ENCODE assay signal across 30 mouse cellular contexts in the genomic region with DNA sequence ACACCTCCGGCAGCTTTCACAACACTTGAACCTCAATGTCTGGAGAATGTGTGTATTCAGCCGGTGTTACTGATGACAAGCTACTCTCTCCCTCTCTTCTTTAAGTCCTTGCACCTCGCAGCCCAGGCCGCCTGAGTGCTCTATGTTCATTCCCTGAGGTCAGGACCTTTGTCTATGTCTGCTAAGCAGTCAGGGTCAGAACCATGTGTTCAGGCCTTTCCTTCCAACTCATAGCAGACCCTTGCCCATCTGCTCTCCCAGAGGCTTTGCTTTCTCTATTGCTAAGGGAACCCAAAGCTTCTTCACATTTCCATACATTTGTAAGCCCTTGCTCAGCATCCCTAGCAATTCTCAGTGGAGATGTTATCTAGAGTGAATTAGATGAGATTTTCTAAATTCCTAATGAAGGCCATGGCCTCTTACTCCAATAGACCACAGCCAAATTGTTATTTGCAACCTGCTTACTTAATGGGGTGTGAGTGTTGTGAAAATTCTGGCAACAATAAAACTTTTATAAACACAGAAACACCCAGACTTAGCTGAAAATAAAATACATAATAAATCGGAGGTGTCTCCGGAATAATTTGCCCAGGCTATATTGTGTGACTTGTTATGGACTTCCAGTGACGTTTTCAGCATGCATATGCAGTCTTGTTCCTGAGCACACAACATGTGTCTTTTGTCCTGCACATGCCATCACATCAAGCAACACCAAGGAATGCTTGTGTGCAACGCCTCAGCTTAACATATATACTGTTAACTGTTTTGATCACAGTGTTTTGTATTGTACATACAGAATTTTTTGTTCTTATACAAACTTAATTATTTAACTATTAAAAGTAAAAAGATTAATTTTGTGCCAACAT.
A peak's percentile ranks its signal among the peaks of the same experiment; 100 is the strongest.
DNase-seq lines count a peak whose midpoint lies in the region; ATAC-seq and TF ChIP-seq lines count a peak whose summit lies in the region.
"Had no signal": no experiment of that assay in that cellular context is flagged by ENCODE, and none has a peak within 500 bp of the region (broad histone marks: within the 10 kb centered on the region; RNA-seq: fewer than 3 reads in every experiment).

No protein-coding gene starts in this region.

- no peak overlapping the region for H3K27ac ChIP-seq in heart, embryonic 10.5 days
- H3K27ac ChIP-seq in heart, adult 2 months, result no peak overlapping the region
- H3K27ac ChIP-seq in hindbrain, embryonic 10.5 days, result no peak overlapping the region
- no peak overlapping the region for H3K27ac ChIP-seq in hindbrain, embryonic 12.5 days
- H3K27ac ChIP-seq in lung, embryonic 16.5 days (ENCODE audit: low read length), result no peak overlapping the region
- H3K27ac ChIP-seq: embryonic facial prominence, embryonic 10.5 days; embryonic facial prominence, embryonic 13.5 days; forebrain, embryonic 12.5 days; forebrain, embryonic 15.5 days; heart, embryonic 15.5 days; hindbrain, embryonic 13.5 days; intestine, embryonic 15.5 days had no signal

- ATAC-seq in hindbrain, embryonic 12.5 days (ENCODE audit: low FRiP score), result no peak
- peak; percentile 86 for ATAC-seq in lung, embryonic 16.5 days (ENCODE audit: low read depth)
- ATAC-seq: forebrain, embryonic 15.5 days; hindbrain, embryonic 16.5 days; intestine, embryonic 15.5 days had no signal

- no peak overlapping the region for H3K9ac ChIP-seq in heart, adult 2 months (ENCODE audit: low read depth, low read length)
- H3K9ac ChIP-seq in hindbrain, embryonic 12.5 days, result no peak overlapping the region
- H3K9ac ChIP-seq in lung, embryonic 16.5 days (ENCODE audit: low read length), result no peak overlapping the region
- H3K9ac ChIP-seq: embryonic facial prominence, embryonic 13.5 days; forebrain, embryonic 12.5 days; forebrain, embryonic 15.5 days; heart, embryonic 15.5 days; hindbrain, embryonic 13.5 days; intestine, embryonic 15.5 days had no signal

- peaks cover 5% of the 10 kb centered on the region; the same call in 1 of the 2 replicates for H3K4me1 ChIP-seq in heart, embryonic 10.5 days
- no peaks in the 10 kb centered on the region for H3K4me1 ChIP-seq in heart, adult 2 months (ENCODE audit: control insufficient read depth, insufficient read depth, low read length)
- H3K4me1 ChIP-seq in hindbrain, embryonic 10.5 days (replicated peaks), result no peaks in the 10 kb centered on the region
- H3K4me1 ChIP-seq in hindbrain, embryonic 12.5 days, result no peaks in the 10 kb centered on the region
- peaks cover 3% of the 10 kb centered on the region; the same call in 1 of the 2 replicates for H3K4me1 ChIP-seq in lung, embryonic 16.5 days (replicated peaks; ENCODE audit: control insufficient read depth, insufficient read depth, low read length)
- H3K4me1 ChIP-seq: embryonic facial prominence, embryonic 10.5 days; embryonic facial prominence, embryonic 13.5 days; forebrain, embryonic 12.5 days; forebrain, embryonic 15.5 days; hindbrain, embryonic 13.5 days; intestine, embryonic 15.5 days had no signal

- DNase-seq in heart, embryonic 10.5 days (ENCODE audit: low spot score), result peak; percentile 78
- no peak for DNase-seq in heart, adult 2 months
- peak; percentile 4 for DNase-seq in hindbrain, embryonic 10.5 days (ENCODE audit: low spot score)
- no peak for DNase-seq in lung, adult 18-20 months
- peak; percentile 2 for DNase-seq in embryo, embryonic 9.5 days (ENCODE audit: extremely low spot score)
- DNase-seq: adrenal gland, adult 2 months; adrenal gland, postnatal 14 days; B cell, adult 2 months; cerebellum, adult 11 months; cerebellum, adult 2 months; cerebellum, adult 9-11 months; cerebellum, postnatal 25 days; gastrocnemius, postnatal 10 days; gastrocnemius, postnatal 36 days; heart, postnatal 10 days; heart, postnatal 4 days; kidney, adult 11 months had no signal

- H3K4me2 ChIP-seq in hindbrain, embryonic 12.5 days (replicated peaks), result no peak overlapping the region
- no peak overlapping the region for H3K4me2 ChIP-seq in lung, embryonic 16.5 days (ENCODE audit: low read depth, low read length)
- H3K4me2 ChIP-seq: embryonic facial prominence, embryonic 13.5 days; forebrain, embryonic 12.5 days; forebrain, embryonic 15.5 days; heart, embryonic 15.5 days; hindbrain, embryonic 13.5 days; intestine, embryonic 15.5 days had no signal

- H3K9me3 ChIP-seq in heart, embryonic 10.5 days, result no peaks in the 10 kb centered on the region
- H3K9me3 ChIP-seq in hindbrain, embryonic 10.5 days, result no peaks in the 10 kb centered on the region
- H3K9me3 ChIP-seq in hindbrain, embryonic 12.5 days (replicated peaks), result no peaks in the 10 kb centered on the region
- H3K9me3 ChIP-seq in lung, embryonic 16.5 days (ENCODE audit: control insufficient read depth, low read length), result no peaks in the 10 kb centered on the region
- H3K9me3 ChIP-seq: embryonic facial prominence, embryonic 10.5 days; embryonic facial prominence, embryonic 13.5 days; forebrain, embryonic 12.5 days; forebrain, embryonic 15.5 days; heart, embryonic 15.5 days; hindbrain, embryonic 13.5 days; intestine, embryonic 15.5 days had no signal

- no peak for TF ChIP-seq EP300 in heart, adult 2 months (IDR thresholded peaks at IDR 0.05; ENCODE audit: insufficient read depth, low read depth, low read length)

- no peak for TF ChIP-seq CTCF in heart, adult 2 months (IDR thresholded peaks at IDR 0.05)

- intact Hi-C loops in heart, adult 2 months (cut with DNase I), result loop anchor here (10.0 kb wide), 1 partner anchor 398 kb away; no protein-coding TSS in a partner anchor

- H3K4me3 ChIP-seq in heart, embryonic 10.5 days, result no peak overlapping the region
- no peak overlapping the region for H3K4me3 ChIP-seq in heart, adult 2 months
- no peak overlapping the region for H3K4me3 ChIP-seq in hindbrain, embryonic 10.5 days
- H3K4me3 ChIP-seq in hindbrain, embryonic 12.5 days, result no peak overlapping the region
- no peak overlapping the region for H3K4me3 ChIP-seq in lung, embryonic 16.5 days (ENCODE audit: low read length)
- H3K4me3 ChIP-seq: embryonic facial prominence, embryonic 10.5 days; embryonic facial prominence, embryonic 13.5 days; erythroblast, embryonic 14.5 days; forebrain, embryonic 12.5 days; forebrain, embryonic 15.5 days; heart, embryonic 15.5 days; hindbrain, embryonic 13.5 days; intestine, embryonic 15.5 days had no signal

- no peaks in the 10 kb centered on the region for H3K27me3 ChIP-seq in heart, embryonic 10.5 days (ENCODE audit: insufficient read depth, poor library complexity, severe bottlenecking)
- no peaks in the 10 kb centered on the region for H3K27me3 ChIP-seq in heart, adult 2 months (ENCODE audit: control insufficient read depth, insufficient read depth, low read length)
- no peaks in the 10 kb centered on the region for H3K27me3 ChIP-seq in hindbrain, embryonic 10.5 days (ENCODE audit: insufficient read depth, poor library complexity, severe bottlenecking)
- H3K27me3 ChIP-seq in hindbrain, embryonic 12.5 days, result no peaks in the 10 kb centered on the region
- H3K27me3 ChIP-seq in lung, embryonic 16.5 days (ENCODE audit: control insufficient read depth, insufficient read depth, low read depth, low read length), result no peaks in the 10 kb centered on the region
- H3K27me3 ChIP-seq: CH12.LX; embryonic facial prominence, embryonic 13.5 days; forebrain, embryonic 12.5 days; forebrain, embryonic 15.5 days; heart, embryonic 15.5 days; hindbrain, embryonic 13.5 days; intestine, embryonic 15.5 days had no signal

- 57% methylated on average over 8 of the region's 8 CpGs for whole genome bisulfite sequencing in heart, embryonic 10.5 days
- WGBS in heart, adult 2 months, result 72% methylated on average over 8 of the region's 8 CpGs
- 69% methylated on average over 8 of the region's 8 CpGs for WGBS in hindbrain, embryonic 10.5 days
- 66% methylated on average over 8 of the region's 8 CpGs for WGBS in hindbrain, embryonic 12.5 days
- WGBS in lung, embryonic 16.5 days, result 33% methylated on average over 8 of the region's 8 CpGs

- no peak for TF ChIP-seq POLR2A in heart, adult 2 months (IDR thresholded peaks at IDR 0.05; ENCODE audit: insufficient read depth, low read depth, low read length)

- no peaks in the 10 kb centered on the region for H3K36me3 ChIP-seq in heart, embryonic 10.5 days
- no peaks in the 10 kb centered on the region for H3K36me3 ChIP-seq in heart, adult 2 months (ENCODE audit: control insufficient read depth, insufficient read depth, low read length)
- no peaks in the 10 kb centered on the region for H3K36me3 ChIP-seq in hindbrain, embryonic 10.5 days
- H3K36me3 ChIP-seq in hindbrain, embryonic 12.5 days, result no peaks in the 10 kb centered on the region
- H3K36me3 ChIP-seq in lung, embryonic 16.5 days (ENCODE audit: control insufficient read depth, insufficient read depth, low read length), result no peaks in the 10 kb centered on the region
- H3K36me3 ChIP-seq: embryonic facial prominence, embryonic 10.5 days; embryonic facial prominence, embryonic 13.5 days; forebrain, embryonic 12.5 days; forebrain, embryonic 15.5 days; G1E; heart, embryonic 15.5 days; hindbrain, embryonic 13.5 days; intestine, embryonic 15.5 days had no signal

- no peaks in the 10 kb centered on the region for H3K79me2 ChIP-seq in heart, adult 2 months (replicated peaks; ENCODE audit: control insufficient read depth, insufficient read depth, low read length)

Comparison
In these comparisons a context has a peak if more than half of its experiments do, and no peak if none do; other contexts are left out.
1. DNase-seq: peak in heart, embryonic 10.5 days (single experiment), hindbrain, embryonic 10.5 days (single experiment) and embryo, embryonic 9.5 days (single experiment); none in heart, adult 2 months (0 of 2) and lung, adult 18-20 months (0 of 2).